Mouse (Mus musculus) CD4-positive helper T cell, adult 2 months (primary cell): ENCODE data around the gene Map7d1.

Experiments used
- DNase-seq: peaks from one replicate; pipeline ENCODE4 v3.0.0-alpha.2; 2012; ENCODE audit warnings: low read depth, missing footprints, low spot score

The Map7d1 gene

DNA sequence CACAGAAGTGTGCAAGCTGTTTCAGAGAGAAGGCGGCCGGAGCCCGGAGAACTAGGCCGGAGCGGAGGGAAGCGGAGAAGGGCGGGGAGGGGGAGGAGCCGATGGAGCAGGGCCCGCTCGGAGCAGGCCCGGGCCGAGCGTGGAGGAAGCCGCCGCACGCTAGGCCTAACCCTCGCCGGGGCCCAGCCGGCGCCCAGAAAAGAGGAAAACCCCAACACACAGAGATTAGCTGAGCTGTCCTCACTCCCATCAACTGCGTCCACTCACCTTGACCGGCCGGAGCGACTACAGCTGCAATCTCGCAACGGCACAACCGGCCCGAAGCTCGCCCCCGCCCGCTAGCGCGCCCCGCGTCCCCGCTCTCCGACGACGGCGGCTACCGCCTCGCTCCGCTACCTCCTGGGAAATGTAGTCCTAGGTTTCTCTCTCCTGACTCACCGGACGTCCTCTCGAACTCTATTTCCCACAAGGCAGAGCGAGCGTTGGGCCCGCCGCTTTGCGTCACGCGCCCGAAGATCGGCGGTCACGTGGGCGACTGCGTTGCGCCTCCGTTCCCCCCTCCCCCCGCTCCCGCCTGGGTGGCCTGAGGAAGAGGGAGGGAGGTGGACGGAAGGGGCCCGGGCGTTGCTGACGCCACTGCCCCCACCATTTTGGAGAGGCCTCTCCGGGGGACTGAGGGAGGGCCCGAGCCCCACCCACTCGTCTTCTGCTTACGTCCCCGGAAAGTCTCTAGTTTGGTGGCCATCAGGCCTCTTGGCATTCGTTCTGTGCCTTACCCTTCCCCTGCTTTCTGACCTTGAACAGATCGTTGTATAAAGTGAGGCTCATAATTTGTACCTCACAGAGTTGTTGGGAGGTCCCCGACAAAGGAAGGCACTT is 53.6 kb downstream of the Map7d1 start, which contains the start of gene Thrap3:
Thrap3 (minus strand) TSS at position 458 of the 879 bp plus-strand sequence.
- DNase-seq, result peak; percentile 99

DNA sequence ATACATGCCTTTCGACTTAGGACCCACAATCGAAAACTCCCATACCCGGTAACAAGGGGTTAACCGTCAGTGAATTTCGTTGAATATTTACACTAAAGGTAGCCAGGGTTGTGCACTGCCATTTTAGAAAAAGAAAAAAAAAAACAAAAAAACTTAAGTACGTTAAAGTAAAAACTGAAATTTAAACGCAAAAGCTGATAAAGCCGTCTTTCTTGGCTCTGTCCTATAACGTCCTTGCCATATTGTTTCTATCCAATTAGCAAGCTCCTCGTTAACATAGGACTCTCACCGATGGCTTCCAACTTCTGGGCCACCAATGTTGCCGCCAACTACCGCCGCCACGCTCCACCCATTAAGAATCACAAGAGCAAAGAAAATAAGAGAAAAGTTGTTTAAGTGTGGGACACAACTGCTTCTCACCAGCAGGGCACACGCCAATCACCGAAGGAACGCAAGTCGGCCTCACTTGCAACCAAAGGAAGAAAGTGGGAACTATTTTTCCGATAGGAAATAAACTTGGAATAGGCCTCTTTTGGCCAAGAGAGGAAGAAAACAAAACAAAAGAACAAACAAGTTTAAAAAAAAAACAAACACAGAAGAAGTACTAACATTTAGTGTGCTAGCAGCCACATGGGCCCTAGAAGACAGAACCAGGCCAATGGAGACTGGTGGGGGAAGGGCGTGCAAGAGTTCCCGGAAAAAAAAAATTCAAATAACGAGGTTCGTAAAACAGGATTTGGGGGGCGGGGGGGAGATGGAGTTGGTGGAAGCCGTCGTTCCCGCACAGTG is 54.4 kb downstream of the Map7d1 start:
- DNase-seq, result peak; percentile 85

- no peak for DNase-seq
Measured at GRCm38 (mm10) chr4:126200656-126201055, 55.5 kb downstream of the Map7d1 start.

DNA sequence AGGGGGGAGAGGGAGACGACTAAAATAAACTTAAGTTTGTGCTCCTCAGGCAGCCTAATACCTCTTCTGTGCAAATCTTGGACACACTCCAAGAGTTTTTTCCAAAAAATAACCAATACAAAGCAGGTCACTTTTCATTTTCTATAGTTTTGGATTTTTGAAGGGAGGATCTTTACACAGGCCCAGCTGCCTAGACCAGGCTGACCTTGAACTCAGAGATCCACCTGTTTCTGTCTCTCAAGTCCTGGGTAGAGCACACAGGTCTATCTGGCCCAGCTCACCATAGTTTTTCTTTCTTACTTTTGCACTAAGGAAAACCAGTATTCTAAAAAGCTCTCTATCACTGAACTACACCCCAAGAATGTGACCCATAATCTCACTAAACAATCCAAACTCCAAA is 56.1 kb downstream of the Map7d1 start:
- no peak for DNase-seq

DNA sequence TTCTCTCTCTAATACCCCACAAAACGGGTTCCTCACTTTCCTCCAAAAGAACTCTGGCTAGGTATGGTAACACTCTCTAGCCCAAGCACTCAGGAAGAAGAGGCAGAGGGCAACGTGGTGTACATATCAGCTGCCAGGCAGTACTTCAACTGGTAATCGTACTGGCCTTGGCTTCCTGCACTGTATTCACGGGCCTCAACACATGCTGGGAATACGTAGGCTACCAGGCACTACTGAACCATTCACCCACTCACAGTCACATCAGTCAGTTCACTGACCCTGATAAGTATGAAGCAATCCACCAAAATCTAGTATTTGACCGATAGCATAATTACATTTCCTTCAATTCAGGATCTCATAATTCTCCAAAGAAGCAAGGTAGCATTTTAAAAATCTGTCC is 56.6 kb downstream of the Map7d1 start:
- no peak for DNase-seq

- DNase-seq, result peak; percentile 57
Measured at GRCm38 (mm10) chr4:126197485-126197884, 58.7 kb downstream of the Map7d1 start.

DNA sequence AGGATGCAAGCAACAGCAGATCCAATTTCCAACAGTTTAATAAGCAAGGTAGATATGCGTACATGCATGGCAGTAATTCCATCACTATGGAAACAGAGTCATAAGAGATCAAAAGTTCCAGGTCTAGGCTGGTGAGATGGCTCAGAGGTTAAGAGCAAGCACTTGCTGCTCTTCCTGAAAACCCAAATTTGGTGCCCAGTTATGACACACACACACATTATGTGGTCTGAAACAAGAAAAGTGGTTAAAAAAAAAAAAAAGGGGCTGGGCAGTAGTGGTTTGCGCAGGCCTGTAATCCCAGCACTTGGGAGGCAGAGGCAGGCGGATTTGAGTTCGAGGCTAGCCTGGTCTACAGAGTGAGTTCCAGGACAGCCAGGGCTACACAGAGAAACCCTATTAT is 61.2 kb downstream of the Map7d1 start:
- DNase-seq, result peak; percentile 36

GRCm38 (mm10) chr4:126194216-126194615 is 61.9 kb downstream of the Map7d1 start:
- peak; percentile 39 for DNase-seq

DNA sequence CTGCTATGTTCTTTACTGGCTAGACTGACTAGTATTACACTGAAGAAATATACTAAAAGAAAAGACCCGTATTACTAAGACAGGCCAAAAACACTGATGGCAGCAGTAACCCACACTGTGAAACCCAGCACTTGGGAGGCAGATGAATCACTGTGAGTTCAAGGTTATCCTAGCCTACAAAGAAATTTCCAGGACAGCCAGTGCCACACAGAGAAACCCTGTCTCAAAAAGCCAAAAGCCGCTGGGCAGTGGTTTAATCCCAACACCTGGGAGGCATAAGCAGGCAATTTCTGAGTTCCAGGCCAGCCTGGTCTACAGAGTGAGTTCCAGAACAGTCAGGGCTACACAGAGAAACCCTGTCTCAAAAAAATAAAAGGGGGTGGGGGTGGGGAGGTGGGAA is 65.5 kb downstream of the Map7d1 start:
- DNase-seq, result no peak

GRCm38 (mm10) chr4:126187096-126187495 is 69.0 kb downstream of the Map7d1 start:
- no peak for DNase-seq

GRCm38 (mm10) chr4:126183034-126183433 is 73.1 kb downstream of the Map7d1 start:
- DNase-seq, result no peak
